Mouse (Mus musculus): ENCODE results near the gene Pimreg.

GRCm38 (mm10) chr11:72065103-72065502 lies 23.3 kb downstream of the Pimreg start:
- TF ChIP-seq POLR2A (IDR thresholded peaks at IDR 0.05; ENCODE audit: borderline replicate concordance, insufficient read depth, low read length), result no peak
- no peak for TF ChIP-seq CTCF (IDR thresholded peaks at IDR 0.05; ENCODE audit: borderline replicate concordance, insufficient read depth, low read depth, low read length)
